Mouse (Mus musculus): ENCODE results near the gene Asb2.

The Asb2 gene

GRCm38 (mm10) chr12:103355746-103356414 lies at the start of gene Asb2:
Gene Asb2, minus strand, starts transcription at chr12:103356001.
- peak; percentile 49 for DNase-seq (ENCODE audit: low read depth, low spot score)

DNA sequence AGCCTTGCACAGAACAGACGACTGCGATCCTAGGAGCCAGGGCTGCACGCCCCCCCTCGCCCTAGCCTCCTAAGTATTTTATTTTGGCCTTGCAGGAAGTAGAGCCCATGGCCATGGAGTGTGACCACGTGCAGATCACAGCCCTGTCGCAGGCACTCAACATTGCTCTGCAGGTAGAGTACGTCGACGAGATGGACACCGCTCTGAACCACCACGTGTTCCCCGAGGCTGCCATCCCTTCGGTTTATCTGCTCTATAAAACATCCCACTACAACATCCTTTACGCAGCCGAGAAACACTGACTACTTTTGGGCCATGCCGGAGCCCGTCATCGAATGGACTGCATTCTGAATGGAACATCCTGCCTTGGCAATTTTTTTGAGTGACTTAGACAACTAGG lies 48.3 kb upstream of the Asb2 start:
- DNase-seq (ENCODE audit: low read depth, low spot score): no peak

DNA sequence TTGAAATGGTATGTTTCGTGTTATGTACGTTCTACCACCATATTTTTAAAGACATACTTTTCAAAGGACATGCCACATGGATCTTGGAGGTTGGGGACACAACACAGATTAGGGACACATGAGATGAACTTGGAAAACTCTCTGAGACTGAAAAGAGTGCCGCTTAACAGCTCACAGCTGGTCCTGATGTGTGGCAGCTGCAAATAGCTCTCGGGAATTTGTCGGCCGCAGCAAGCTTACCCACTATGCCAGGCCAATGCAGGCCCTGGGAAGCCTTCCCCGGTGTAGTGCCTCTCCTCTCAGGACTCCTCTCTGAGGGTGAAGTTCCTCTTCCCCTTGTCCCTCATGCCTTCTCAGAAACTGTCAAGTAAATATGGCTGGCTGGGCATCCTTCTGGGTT lies 41.0 kb upstream of the Asb2 start:
- no peak for DNase-seq (ENCODE audit: low read depth, low spot score)

DNA sequence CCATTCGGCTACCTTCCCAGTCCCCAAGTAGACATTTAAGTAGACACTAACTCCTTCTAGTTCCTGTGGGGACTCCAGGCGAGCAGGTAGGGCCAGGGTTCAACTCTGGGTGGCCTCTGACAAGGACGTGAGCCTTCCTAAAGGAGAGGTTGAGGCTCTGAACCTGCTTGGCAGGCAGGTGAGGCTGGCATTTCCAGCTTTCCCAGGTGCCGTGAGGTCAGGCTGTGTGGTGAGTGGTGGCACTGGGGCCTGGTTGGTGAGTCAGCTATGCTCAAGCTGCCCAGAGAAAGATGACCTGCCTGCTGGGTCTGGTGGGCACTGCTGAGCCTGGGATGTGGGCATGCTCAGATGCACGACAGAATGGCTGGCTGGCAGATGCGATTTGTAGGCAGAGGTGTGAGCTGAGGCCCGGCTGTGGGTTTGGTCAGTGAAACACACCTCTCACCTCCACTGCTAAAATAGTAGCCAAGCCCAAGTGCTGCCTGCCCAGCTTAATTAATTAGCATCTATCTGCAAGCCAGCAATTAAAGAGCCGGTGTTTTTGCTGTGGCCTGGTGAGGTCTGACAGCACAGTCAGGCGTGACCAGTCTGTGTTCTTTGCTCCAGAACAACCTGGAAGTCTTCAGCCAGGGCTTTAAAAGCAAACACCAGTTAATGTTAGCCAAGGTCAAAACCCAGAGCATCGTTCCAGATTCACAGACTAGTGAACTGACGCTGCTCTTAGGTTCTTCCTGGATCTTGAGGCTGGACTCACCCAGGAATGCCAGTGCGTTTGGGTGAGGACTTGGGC lies 39.9 kb upstream of the Asb2 start:
- DNase-seq (ENCODE audit: low read depth, low spot score): peak; percentile 44

- DNase-seq (ENCODE audit: low read depth, low spot score): no peak
These were observed 37.7 kb upstream of the Asb2 start for GRCm38 (mm10) chr12:103393528-103393927.

GRCm38 (mm10) chr12:103391098-103391497 lies 35.3 kb upstream of the Asb2 start:
- peak; percentile 82 for DNase-seq (ENCODE audit: low read depth, low spot score)

- peak; percentile 54 for DNase-seq (ENCODE audit: low read depth, low spot score)
These were observed 34.2 kb upstream of the Asb2 start for GRCm38 (mm10) chr12:103389982-103390381.

- DNase-seq (ENCODE audit: low read depth, low spot score): no peak
These were observed 33.5 kb upstream of the Asb2 start for GRCm38 (mm10) chr12:103389348-103389727.

DNA sequence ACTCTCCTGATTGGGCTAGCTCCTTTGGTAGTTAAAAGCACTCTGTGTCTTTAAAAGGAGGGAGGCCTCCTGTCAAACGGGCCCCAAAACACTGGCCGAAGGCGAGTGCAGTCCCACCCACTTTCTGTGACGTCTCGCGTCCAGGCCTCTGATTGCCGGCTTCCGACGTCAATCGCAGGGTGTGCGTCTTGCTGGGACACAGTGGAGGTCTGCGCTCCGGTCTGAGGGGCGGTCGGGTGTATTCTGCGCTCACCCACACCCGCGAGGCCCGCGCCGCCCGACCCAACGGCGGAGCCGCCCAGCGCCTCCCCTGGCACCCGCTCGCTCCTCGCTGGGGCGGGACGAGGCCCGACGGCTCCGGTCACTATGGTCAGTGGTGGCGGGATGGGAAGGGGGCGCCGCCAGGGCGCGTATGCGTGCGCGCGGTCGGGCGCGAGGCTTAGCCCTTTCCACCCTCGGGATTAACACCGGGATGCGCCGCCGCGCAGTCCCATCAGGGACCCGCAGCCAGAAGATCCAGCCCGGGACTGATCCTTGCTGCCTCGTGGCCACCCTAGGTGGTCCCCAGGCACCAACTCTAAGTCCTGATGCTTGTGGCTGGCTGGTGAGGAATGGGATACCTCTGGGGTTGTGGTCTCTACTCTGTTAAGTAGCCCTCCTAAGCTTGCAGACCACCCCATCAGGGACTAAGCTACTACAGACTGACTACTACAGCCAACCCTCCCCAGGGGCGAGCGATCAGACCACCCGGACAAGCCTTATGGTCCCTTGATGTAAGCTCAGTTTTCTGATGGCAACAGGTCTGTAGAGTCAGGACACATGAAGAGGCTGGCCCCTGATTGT lies 32.9 kb upstream of the Asb2 start, which contains the start of gene Otub2:
TSS of gene Otub2 (plus strand) at position 178 of the 843 bp plus-strand sequence.
- DNase-seq (ENCODE audit: low read depth, low spot score): peak; percentile 99

DNA sequence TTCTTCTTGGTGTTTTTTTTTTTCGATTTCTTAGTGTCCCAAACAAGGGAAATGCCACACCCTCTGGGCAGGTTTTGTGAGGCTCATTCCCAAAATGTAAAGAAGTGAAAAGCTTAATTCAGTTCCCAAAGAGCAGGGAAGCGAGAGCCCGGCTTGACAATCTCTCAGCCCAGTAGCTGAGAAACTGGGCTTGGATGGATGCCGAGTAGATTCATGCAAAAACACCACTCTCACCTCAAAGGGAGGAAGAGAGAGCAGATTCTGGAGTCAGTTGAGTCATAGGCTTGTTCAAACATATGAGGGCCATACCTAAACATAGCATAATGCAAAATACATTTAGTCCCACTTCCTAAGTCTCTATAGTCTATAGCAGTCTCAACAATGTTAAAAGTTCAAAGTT lies 24.4 kb upstream of the Asb2 start:
- peak; percentile 75 for DNase-seq (ENCODE audit: low read depth, low spot score)

- DNase-seq (ENCODE audit: low read depth, low spot score): peak; percentile 89
These were observed 21.0 kb upstream of the Asb2 start for GRCm38 (mm10) chr12:103376774-103377173.

GRCm38 (mm10) chr12:103376124-103376523 lies 20.3 kb upstream of the Asb2 start:
- DNase-seq (ENCODE audit: low read depth, low spot score): peak; percentile 88

DNA sequence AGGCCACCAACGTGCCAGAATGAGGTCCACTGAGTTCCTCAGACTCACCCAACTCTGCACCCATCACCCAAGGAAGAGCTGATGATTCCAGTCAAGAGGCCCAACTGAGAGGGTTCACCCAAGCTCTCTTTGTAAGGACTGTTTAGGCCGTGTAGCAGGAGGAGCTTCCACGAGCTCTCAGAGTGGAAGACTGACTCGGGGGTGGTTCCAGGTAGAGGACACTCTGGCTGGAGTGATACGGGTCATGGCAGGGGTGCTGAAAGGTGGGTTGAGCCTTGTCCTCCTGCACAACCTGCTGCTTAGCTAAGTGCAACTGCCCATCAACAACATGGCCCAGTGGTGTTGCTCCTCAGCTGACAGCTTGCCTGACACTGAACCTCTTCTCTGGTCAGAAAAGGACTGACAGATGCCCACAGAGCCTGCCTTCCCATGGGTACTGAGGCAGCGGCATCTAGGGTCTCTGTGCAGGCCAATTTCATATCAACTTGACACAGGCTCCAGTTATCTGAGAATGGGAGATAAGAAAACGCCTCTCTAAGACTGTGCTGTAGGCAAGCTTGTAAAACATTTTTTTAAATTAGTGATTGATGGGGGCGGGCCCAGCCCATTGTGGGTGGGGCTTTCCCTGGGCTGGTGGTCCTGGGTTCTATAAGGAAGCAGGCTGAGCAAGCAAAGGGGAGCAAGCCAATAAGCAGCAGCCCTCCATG lies 17.9 kb upstream of the Asb2 start:
- DNase-seq (ENCODE audit: low read depth, low spot score): no peak

DNA sequence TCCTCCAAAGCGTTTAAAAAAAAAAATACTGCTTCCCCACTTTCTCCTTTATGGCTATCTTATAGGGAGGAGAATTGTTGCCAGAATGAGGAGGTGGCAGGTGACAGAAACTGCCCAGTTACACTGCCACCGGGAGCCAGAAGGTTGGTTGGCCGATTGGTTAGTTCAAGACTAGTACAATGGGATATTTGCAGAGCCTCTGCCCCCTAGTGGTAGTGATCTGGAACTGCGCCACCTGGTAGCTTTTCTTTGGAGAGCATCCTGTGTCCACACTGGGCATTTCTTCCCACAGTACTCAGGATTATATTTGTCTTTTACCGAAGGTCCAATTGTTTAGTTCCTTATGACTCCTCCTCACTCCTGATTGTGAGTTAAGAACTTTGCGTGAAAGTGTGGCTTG lies 15.9 kb upstream of the Asb2 start:
- DNase-seq (ENCODE audit: low read depth, low spot score): peak; percentile 62

DNA sequence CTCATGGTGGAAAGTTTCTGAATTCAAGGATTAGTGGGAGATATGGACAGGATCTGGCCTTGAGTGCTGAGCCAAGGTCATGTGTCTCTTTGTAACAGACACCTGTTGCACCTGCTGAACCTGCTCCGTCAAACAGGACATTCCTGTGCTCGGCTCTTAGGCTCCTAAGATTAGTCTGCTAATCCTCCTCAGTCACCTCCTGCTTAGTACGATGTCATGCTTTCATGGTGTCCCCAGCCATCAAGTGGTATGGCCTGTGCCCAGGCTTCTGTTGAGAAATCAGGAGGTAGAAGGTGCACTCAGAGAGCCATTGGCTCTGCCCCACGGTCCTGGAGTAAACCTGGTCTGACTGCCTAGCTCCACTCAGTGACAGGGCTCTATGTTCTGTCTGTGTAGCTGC lies 15.1 kb upstream of the Asb2 start:
- no peak for DNase-seq (ENCODE audit: low read depth, low spot score)

DNA sequence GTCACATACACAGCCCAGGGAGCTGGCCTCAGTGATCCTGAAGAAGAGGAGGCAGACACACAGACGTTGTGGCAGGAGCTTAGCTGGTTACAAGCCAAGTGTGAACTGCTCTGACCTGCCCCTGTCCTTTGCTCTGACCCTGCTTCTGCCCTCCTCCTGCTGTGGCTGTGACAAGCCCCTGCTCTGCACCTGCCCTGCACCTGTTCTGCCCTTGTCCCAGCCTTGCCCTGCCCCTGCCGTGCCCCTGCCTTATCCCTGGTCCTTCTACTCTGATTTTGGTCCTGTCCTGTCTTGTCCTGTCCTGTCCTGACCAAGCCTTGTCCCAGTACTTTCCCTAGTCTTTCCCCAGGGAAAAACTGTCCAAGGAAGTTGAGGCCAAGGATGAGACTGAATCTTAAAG lies 13.0 kb upstream of the Asb2 start:
- no peak for DNase-seq (ENCODE audit: low read depth, low spot score)

- DNase-seq (ENCODE audit: low read depth, low spot score): no peak
These were observed 12.5 kb upstream of the Asb2 start for GRCm38 (mm10) chr12:103368326-103368669.

GRCm38 (mm10) chr12:103367620-103368325 lies 12.0 kb upstream of the Asb2 start:
- peak; percentile 62 for DNase-seq (ENCODE audit: low read depth, low spot score)

- DNase-seq (ENCODE audit: low read depth, low spot score): no peak
These were observed 11.4 kb upstream of the Asb2 start for GRCm38 (mm10) chr12:103367171-103367570.

DNA sequence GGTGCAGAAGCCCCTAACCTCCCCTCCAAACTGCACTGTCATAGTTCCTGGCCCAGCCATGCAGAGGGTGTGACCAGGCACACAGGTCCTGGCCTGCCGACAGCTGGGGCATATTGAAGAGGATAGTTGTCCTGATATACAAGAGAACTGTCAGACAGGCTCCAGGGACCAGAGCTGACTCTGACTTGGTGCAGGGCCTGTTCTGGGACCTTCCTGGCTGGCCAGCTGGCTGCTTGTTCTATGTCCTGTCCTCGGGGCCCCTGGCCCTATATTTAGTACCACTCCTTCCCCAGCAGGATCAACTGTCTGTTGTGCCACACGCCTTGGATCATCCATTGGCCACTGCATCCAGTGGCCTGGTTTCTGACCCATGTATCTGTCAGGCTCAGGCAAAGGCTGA lies 6.5 kb upstream of the Asb2 start:
- no peak for DNase-seq (ENCODE audit: low read depth, low spot score)
